Mouse (Mus musculus) liver, embryonic 12.5 days (tissue): Measurements from ENCODE around the gene Chmp4b. TPM values are rescaled to one million over a fixed set of nuclear protein-coding genes. Genes with fewer than 3 reads are reported as not detected.

Experiments used
- ATAC-seq: fragments of 200-750 bp; cut with Nextera tagmentation; 2 replicates; pipeline ENCODE4 v1.8.0; 2017; ENCODE audit warnings: moderate number of reproducible peaks, mild to moderate bottlenecking, moderate library complexity
- H3K27ac ChIP-seq: fragments of 300-500 bp; sonication (generic); 2 replicates; pipeline ENCODE4 v1.5.1; 2016; ENCODE audit warnings: mild to moderate bottlenecking
- H3K27me3 ChIP-seq: fragments of 300-500 bp; sonication (generic); replicated peaks from 2 replicates; pipeline ENCODE4 v1.6.1; 2016; ENCODE audit warnings: mild to moderate bottlenecking, moderate library complexity
- H3K36me3 ChIP-seq: fragments of 300-500 bp; sonication (generic); 2 replicates; pipeline ENCODE4 v1.6.1; 2016; ENCODE audit warnings: mild to moderate bottlenecking, moderate library complexity
- H3K4me1 ChIP-seq: fragments of 300-500 bp; sonication (generic); 2 replicates; pipeline ENCODE4 v1.6.1; 2016
- H3K4me2 ChIP-seq: fragments of 300-500 bp; sonication (generic); 2 replicates; pipeline ENCODE4 v1.6.1; 2016; ENCODE audit warnings: mild to moderate bottlenecking, moderate library complexity
- H3K4me3 ChIP-seq: fragments of 300-500 bp; sonication (generic); 2 replicates; pipeline ENCODE4 v1.5.1; 2016; ENCODE audit warnings: mild to moderate bottlenecking, moderate library complexity
- H3K9ac ChIP-seq: fragments of 300-500 bp; sonication (generic); 2 replicates; pipeline ENCODE4 v1.6.1; 2016; ENCODE audit warnings: mild to moderate bottlenecking, moderate library complexity
- H3K9me3 ChIP-seq: fragments of 300-500 bp; sonication (generic); replicated peaks from 2 replicates; pipeline ENCODE4 v1.6.1; 2016; ENCODE audit warnings: mild to moderate bottlenecking, moderate library complexity
- WGBS: fragments of 180-500 bp; shearing (Covaris S2); methylation state at CpG from one replicate; pipeline ENCODE4 v1.1.7; 2016; ENCODE audit not compliant: insufficient replicate concordance; 5-methylcytosine and 5-hydroxymethylcytosine counted together
- polyA plus RNA-seq: library from polyadenylated mRNA; unstranded; fragments of >200 nt; fragmentation: Nextera tagmentation; extraction: Ambion mirVana; gene quantifications from 2 replicates; pipeline ENCODE4 v1.2.1, GENCODE M21; 2016

Chmp4b gene
- polyA plus RNA-seq, 1 experiment from 2014 or later, result 18.2 TPM

DNA sequence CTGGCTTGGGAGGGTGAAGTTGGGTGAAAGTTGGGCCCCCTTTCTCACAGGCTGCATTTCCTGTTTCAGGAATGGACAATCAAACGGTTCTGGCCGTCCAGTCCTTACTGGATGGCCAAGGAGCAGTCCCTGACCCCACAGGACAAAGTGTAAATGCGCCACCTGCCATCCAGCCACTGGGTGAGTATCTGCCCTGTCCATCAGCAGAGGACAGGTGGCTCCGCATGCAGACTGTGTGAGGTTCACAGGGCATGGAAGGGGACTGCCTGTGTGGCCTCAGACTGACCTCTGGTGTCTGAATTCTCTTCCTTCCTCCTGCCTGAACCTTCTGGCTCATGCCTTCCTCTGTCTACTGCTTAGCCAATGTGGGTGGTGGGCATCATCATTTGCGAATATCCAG is 29.8 kb upstream of the Chmp4b start:
- Histone ChIP-seq H3K36me3 (peaks cover 22% of the 10 kb centered on the region), H3K9ac (no peak overlapping the region), H3K27me3 (no peaks in the 10 kb centered on the region), H3K9me3 (peaks cover 5% of the 10 kb centered on the region), H3K4me2 (no peak overlapping the region), H3K27ac (no peak overlapping the region), H3K4me3 (no peak overlapping the region), H3K4me1 (peaks cover 20% of the 10 kb centered on the region)
- 0 out of 2 replicates have a peak, but pooled peaks have one; percentile 27 for ATAC-seq
- 62% methylated on average over 5 of the region's 5 CpGs for WGBS

- no peak for ATAC-seq
- H3K4me2 ChIP-seq, result no peak overlapping the region
- H3K36me3 ChIP-seq, result peaks cover 45% of the 10 kb centered on the region
- H3K9ac ChIP-seq, result no peak overlapping the region
- H3K4me3 ChIP-seq, result no peak overlapping the region
- peaks cover 5% of the 10 kb centered on the region for H3K9me3 ChIP-seq
- H3K27ac ChIP-seq, result no peak overlapping the region
- peaks cover 19% of the 10 kb centered on the region for H3K4me1 ChIP-seq
- no peaks in the 10 kb centered on the region for H3K27me3 ChIP-seq
Measured at GRCm38 (mm10) chr2:154624137-154624536, 27.4 kb upstream of the Chmp4b start.

- Histone ChIP-seq H3K9me3 (no peaks in the 10 kb centered on the region), H3K4me1 (peaks cover 65% of the 10 kb centered on the region), H3K27ac (peak overlapping the region; percentile 100), H3K36me3 (peaks cover 53% of the 10 kb centered on the region), H3K4me3 (peak overlapping the region; percentile 69), H3K9ac (peak overlapping the region; percentile 86), H3K4me2 (peak overlapping the region; percentile 72), H3K27me3 (no peaks in the 10 kb centered on the region)
- ATAC-seq, result no peak
- 76% methylated on average over 5 of the region's 5 CpGs for WGBS
Measured at GRCm38 (mm10) chr2:154630531-154630930, 21.0 kb upstream of the Chmp4b start.

- WGBS, result 26% methylated on average over 16 of the region's 16 CpGs
- Histone ChIP-seq H3K9me3 (no peaks in the 10 kb centered on the region), H3K36me3 (peaks cover 59% of the 10 kb centered on the region), H3K27ac (peak overlapping the region; percentile 100), H3K4me3 (peak overlapping the region; percentile 69), H3K4me1 (peaks cover 70% of the 10 kb centered on the region), H3K9ac (peak overlapping the region; percentile 86), H3K27me3 (no peaks in the 10 kb centered on the region), H3K4me2 (peak overlapping the region; percentile 72)
- ATAC-seq, result peak; percentile 89
Measured at GRCm38 (mm10) chr2:154632203-154632780, 19.2 kb upstream of the Chmp4b start.

- peaks cover 3% of the 10 kb centered on the region for H3K9me3 ChIP-seq
- H3K36me3 ChIP-seq, result peaks cover 59% of the 10 kb centered on the region
- peak overlapping the region; percentile 69 for H3K4me3 ChIP-seq
- peak overlapping the region; percentile 72 for H3K4me2 ChIP-seq
- 69% methylated on average over 5 of the region's 5 CpGs for WGBS
- no peaks in the 10 kb centered on the region for H3K27me3 ChIP-seq
- peaks cover 67% of the 10 kb centered on the region for H3K4me1 ChIP-seq
- peak overlapping the region; percentile 86 for H3K9ac ChIP-seq
- ATAC-seq, result peak; percentile 61
- peak overlapping the region; percentile 100 for H3K27ac ChIP-seq
Measured at GRCm38 (mm10) chr2:154633039-154633742, 18.3 kb upstream of the Chmp4b start.

DNA sequence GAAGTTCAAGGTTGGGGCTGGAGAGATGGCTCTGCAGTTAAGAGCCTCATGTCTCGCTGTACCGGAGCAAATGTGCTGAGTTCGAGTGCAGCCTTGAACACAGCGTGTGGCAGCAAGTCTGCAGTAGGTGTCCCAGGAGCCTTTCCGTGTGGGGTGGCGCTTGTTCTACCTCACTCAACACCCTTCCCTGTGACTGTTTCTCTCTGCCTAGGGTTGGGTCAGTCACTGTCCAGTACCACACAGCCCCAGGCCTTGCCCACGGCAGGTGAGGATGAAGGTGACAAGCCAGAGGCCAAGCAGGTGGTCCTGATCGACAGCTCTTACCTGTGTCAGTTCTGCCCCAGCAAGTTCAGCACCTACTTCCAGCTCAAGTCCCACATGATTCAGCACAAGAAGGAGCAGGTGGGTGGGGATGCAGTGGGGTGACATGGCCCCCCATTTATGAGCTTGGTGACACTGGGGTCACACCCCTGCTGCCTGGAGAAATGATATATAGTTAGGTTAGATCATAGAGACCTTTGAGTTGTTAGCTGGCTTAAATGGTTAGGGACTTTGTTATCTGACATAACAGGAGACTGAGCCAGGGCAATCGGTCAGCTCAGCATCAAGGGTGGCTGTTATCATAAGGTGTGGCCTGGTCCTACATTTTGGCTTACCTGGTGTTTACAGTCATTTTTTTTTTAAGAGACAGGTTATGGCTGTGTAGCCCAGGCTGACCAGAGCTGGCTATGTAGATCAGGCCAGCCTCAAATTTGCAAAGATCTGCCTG is 17.4 kb upstream of the Chmp4b start:
- no peaks in the 10 kb centered on the region for H3K27me3 ChIP-seq
- ATAC-seq, result peak; percentile 51
- 75% methylated on average over 9 of the region's 9 CpGs for WGBS
- H3K36me3 ChIP-seq, result peaks cover 58% of the 10 kb centered on the region
- peak overlapping the region; percentile 69 for H3K4me3 ChIP-seq
- peak overlapping the region; percentile 86 for H3K9ac ChIP-seq
- H3K4me1 ChIP-seq, result peaks cover 58% of the 10 kb centered on the region
- peaks cover 8% of the 10 kb centered on the region for H3K9me3 ChIP-seq
- H3K27ac ChIP-seq, result peak overlapping the region; percentile 100
- H3K4me2 ChIP-seq, result peak overlapping the region; percentile 72

DNA sequence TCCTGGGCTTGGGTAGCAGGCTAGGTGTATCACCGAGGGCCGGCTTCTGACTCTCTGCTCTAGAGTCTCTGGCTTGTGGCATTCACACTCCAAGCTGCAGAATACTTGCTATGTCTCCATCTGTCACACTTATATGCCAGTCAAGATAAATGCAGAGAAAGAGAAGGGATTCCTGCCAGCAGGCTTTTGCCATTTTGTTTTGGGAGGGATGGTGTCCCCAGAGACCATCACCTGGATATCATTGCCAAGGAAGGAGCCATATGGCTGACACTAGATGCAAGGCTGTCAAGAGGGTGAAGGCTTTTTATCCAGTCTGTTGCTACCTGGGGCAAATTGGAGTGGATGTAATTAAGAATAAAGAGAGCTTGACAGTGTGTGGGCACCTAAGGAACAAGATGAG is 15.7 kb upstream of the Chmp4b start:
- no peak overlapping the region for H3K4me2 ChIP-seq
- ATAC-seq, result no peak

DNA sequence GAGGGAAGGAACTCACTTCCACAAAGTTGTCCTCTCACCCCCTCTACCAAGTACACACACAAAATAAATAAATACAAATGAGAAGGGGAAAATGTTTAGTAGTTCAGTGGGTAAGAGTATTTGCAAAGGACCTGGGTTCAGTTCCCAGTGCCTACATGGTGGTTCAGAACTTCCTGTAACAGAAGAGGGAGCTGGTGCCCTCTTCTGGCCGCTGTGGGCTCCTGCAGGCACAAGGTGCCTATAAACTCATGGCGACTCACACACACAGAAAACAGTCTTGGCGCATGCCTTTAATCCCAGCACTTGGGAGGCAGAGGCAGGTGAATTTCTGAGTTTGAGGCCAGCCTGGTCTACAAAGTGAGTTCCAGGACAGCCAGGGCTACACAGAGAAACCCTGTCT is 13.0 kb upstream of the Chmp4b start:
- Histone ChIP-seq H3K36me3 (peaks cover 69% of the 10 kb centered on the region), H3K9me3 (peaks cover 8% of the 10 kb centered on the region), H3K27ac (no peak overlapping the region), H3K4me1 (peaks cover 41% of the 10 kb centered on the region), H3K27me3 (no peaks in the 10 kb centered on the region), H3K4me2 (no peak overlapping the region), H3K4me3 (no peak overlapping the region), H3K9ac (no peak overlapping the region)
- ATAC-seq, result no peak
- 90% methylated on average over 3 of the region's 3 CpGs for WGBS

More for the DNA sequence above, 15.7 kb upstream of the Chmp4b start:
- H3K27me3 ChIP-seq, result no peaks in the 10 kb centered on the region
- H3K27ac ChIP-seq, result peak overlapping the region; percentile 100
- H3K36me3 ChIP-seq, result peaks cover 55% of the 10 kb centered on the region
- WGBS, result 95% methylated on average over 2 of the region's 2 CpGs
- no peak overlapping the region for H3K9ac ChIP-seq
- peaks cover 8% of the 10 kb centered on the region for H3K9me3 ChIP-seq
- H3K4me3 ChIP-seq, result no peak overlapping the region
- H3K4me1 ChIP-seq, result peaks cover 42% of the 10 kb centered on the region

- Histone ChIP-seq H3K4me3 (no peak overlapping the region), H3K9me3 (peaks cover 8% of the 10 kb centered on the region), H3K27ac (0 out of 2 replicates have a peak overlapping the region, but pooled peaks have one; percentile 20), H3K36me3 (peaks cover 72% of the 10 kb centered on the region), H3K9ac (no peak overlapping the region), H3K4me2 (no peak overlapping the region), H3K4me1 (peaks cover 37% of the 10 kb centered on the region), H3K27me3 (no peaks in the 10 kb centered on the region)
- no peak for ATAC-seq
- WGBS, result 82% methylated on average over 4 of the region's 4 CpGs
Measured at GRCm38 (mm10) chr2:154639115-154639514, 12.4 kb upstream of the Chmp4b start.

GRCm38 (mm10) chr2:154641176-154641575 is 10.3 kb upstream of the Chmp4b start:
- no peak overlapping the region for H3K4me3 ChIP-seq
- no peak overlapping the region for H3K27ac ChIP-seq
- peaks cover 8% of the 10 kb centered on the region for H3K9me3 ChIP-seq
- WGBS, result 68% methylated on average over 8 of the region's 8 CpGs
- peaks cover 83% of the 10 kb centered on the region for H3K36me3 ChIP-seq
- H3K4me2 ChIP-seq, result no peak overlapping the region
- peaks cover 18% of the 10 kb centered on the region for H3K4me1 ChIP-seq
- no peak for ATAC-seq
- H3K27me3 ChIP-seq, result no peaks in the 10 kb centered on the region
- peak overlapping the region; percentile 27; the same call in 1 of the 2 replicates for H3K9ac ChIP-seq

DNA sequence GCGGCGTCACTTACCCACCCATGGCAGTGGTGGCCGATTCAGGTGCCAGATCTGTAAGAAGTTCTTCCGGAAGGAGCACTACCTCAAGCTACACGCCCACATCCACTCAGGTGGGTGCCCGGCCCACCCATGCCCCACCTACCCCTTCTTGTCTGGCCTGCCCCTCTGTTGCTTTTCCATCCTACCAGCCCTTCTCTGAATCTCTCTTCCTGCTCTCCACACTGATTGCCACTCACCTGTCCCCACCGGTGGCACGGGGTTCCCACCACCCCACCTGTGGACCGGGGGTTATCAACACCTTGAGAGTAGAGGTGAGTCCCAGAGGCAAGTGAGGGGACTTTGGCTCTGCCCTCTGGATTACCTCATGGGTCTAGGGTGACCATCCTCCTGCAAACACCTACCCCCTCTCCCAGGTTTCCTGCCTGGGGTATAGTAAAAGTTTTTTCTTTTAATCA is 9.5 kb upstream of the Chmp4b start:
- Histone ChIP-seq H3K27ac (no peak overlapping the region), H3K4me2 (no peak overlapping the region), H3K4me1 (peaks cover 24% of the 10 kb centered on the region), H3K9ac (no peak overlapping the region), H3K9me3 (peaks cover 8% of the 10 kb centered on the region), H3K4me3 (no peak overlapping the region), H3K36me3 (peaks cover 81% of the 10 kb centered on the region), H3K27me3 (no peaks in the 10 kb centered on the region)
- WGBS, result 92% methylated on average over 9 of the region's 9 CpGs
- peak; percentile 10; the same call in 1 of the 2 replicates for ATAC-seq
